13 mouse cellular contexts compared by ENCODE assay signal in genomic region chr12:8685036-8685435, GRCm38 (mm10).
"Had no signal": no experiment of that assay in that cellular context is flagged by ENCODE, and none has a peak within 500 bp of the region (broad histone marks: within the 10 kb centered on the region; RNA-seq: fewer than 3 reads in every experiment).

No protein-coding gene starts in this region.

- H3K4me3 ChIP-seq: layer of hippocampus, adult 2 months; limb, embryonic 12.5 days; liver, embryonic 13.5 days; lung, embryonic 15.5 days; midbrain, embryonic 12.5 days had no signal

- H3K27ac ChIP-seq: layer of hippocampus, adult 2 months; limb, embryonic 12.5 days; liver, embryonic 13.5 days; lung, embryonic 15.5 days; midbrain, embryonic 12.5 days; stomach, postnatal 0 days had no signal

- H3K27me3 ChIP-seq: limb, embryonic 12.5 days; liver, embryonic 13.5 days; lung, embryonic 15.5 days; midbrain, embryonic 12.5 days had no signal

- H3K4me2 ChIP-seq: limb, embryonic 12.5 days; liver, embryonic 13.5 days; lung, embryonic 15.5 days; midbrain, embryonic 12.5 days had no signal

- H3K9me3 ChIP-seq: limb, embryonic 12.5 days; liver, embryonic 13.5 days; lung, embryonic 15.5 days; midbrain, embryonic 12.5 days had no signal

- ATAC-seq: liver, postnatal 0 days; midbrain, embryonic 16.5 days had no signal

- H3K4me1 ChIP-seq: limb, embryonic 12.5 days; lung, embryonic 15.5 days; midbrain, embryonic 12.5 days had no signal

- H3K36me3 ChIP-seq: lung, embryonic 15.5 days had no signal

- DNase-seq: kidney, postnatal 10 days; kidney, postnatal 4 days; liver; liver, embryonic 13.5 days; liver, postnatal 0 days; lung, postnatal 14 days; thymus, postnatal 4 days had no signal

- H3K9ac ChIP-seq: limb, embryonic 12.5 days; liver, embryonic 13.5 days; liver, postnatal 0 days; lung, embryonic 15.5 days; midbrain, embryonic 12.5 days had no signal
